Mouse (Mus musculus) ES-Bruce4 (cell line): ENCODE data around the gene Ick. TPM values are rescaled to one million over a fixed set of nuclear protein-coding genes. Genes with fewer than 3 reads are reported as not detected.

Source experiments
- H3K27ac ChIP-seq: 2 replicates; pipeline ENCODE4 v1.5.1; 2012; ENCODE audit warnings: low read length, inconsistent platforms; ENCODE audit not compliant: insufficient read depth
- H3K27me3 ChIP-seq: 2 replicates; pipeline ENCODE4 v1.6.1; 2012; ENCODE audit warnings: mild to moderate bottlenecking, low read length, inconsistent platforms; ENCODE audit not compliant: control insufficient read depth, poor library complexity, insufficient read depth, severe bottlenecking
- H3K36me3 ChIP-seq: 2 replicates; pipeline ENCODE4 v1.6.1; 2012; ENCODE audit warnings: inconsistent platforms, mild to moderate bottlenecking, low read length, moderate library complexity; ENCODE audit not compliant: control insufficient read depth, poor library complexity, insufficient read depth, severe bottlenecking
- H3K4me1 ChIP-seq: one replicate; pipeline ENCODE4 v1.8.1; 2011; ENCODE audit warnings: low read length; ENCODE audit not compliant: control insufficient read depth, insufficient read depth
- H3K4me3 ChIP-seq: 2 replicates; pipeline ENCODE4 v1.5.1; 2011; ENCODE audit warnings: low read depth, mild to moderate bottlenecking, low read length
- H3K9ac ChIP-seq: 2 replicates; pipeline ENCODE4 v1.6.1; 2012; ENCODE audit warnings: low read depth, mild to moderate bottlenecking, inconsistent platforms; ENCODE audit not compliant: poor library complexity, severe bottlenecking
- H3K9me3 ChIP-seq: replicated peaks from 2 replicates; pipeline ENCODE4 v1.6.1; 2012; ENCODE audit warnings: mild to moderate bottlenecking, low read length, inconsistent platforms; ENCODE audit not compliant: control insufficient read depth, poor library complexity, insufficient read depth, severe bottlenecking
- CTCF ChIP-seq: IDR thresholded peaks from one replicate; pipeline ENCODE4 v1.8.1; 2011; ENCODE audit warnings: low read depth, low read length
- EP300 ChIP-seq: IDR thresholded peaks from 2 replicates; pipeline ENCODE4 v1.6.1; 2011; ENCODE audit warnings: low read depth, low read length; ENCODE audit not compliant: insufficient read depth
- POLR2A ChIP-seq: IDR thresholded peaks from one replicate; pipeline ENCODE4 v1.8.1; 2011; ENCODE audit warnings: low read length; ENCODE audit not compliant: insufficient read depth
- polyA plus RNA-seq: library from polyadenylated mRNA; stranded (reverse); fragments of >200 nt; gene quantifications from 2 replicates; pipeline ENCODE4 v1.2.4, GENCODE M21; 2011; ENCODE audit warnings: low read depth; ENCODE audit not compliant: missing spikeins, insufficient read depth, insufficient read length

Gene Ick
- polyA plus RNA-seq, 1 experiment: 17.5 TPM

- peak overlapping the region; percentile 59 for H3K4me3 ChIP-seq
- no peaks in the 10 kb centered on the region for H3K27me3 ChIP-seq
- H3K27ac ChIP-seq: peak overlapping the region; percentile 39
- H3K36me3 ChIP-seq: peaks cover 14% of the 10 kb centered on the region
- H3K9ac ChIP-seq: peak overlapping the region; percentile 81
- H3K9me3 ChIP-seq: no peaks in the 10 kb centered on the region
- H3K4me1 ChIP-seq: peaks cover 7% of the 10 kb centered on the region
- TF ChIP-seq EP300 (no peak), POLR2A (no peak), CTCF (no peak)
Measured at GRCm38 (mm10) chr9:78193902-78194597, 85.1 kb downstream of the Ick start.

DNA sequence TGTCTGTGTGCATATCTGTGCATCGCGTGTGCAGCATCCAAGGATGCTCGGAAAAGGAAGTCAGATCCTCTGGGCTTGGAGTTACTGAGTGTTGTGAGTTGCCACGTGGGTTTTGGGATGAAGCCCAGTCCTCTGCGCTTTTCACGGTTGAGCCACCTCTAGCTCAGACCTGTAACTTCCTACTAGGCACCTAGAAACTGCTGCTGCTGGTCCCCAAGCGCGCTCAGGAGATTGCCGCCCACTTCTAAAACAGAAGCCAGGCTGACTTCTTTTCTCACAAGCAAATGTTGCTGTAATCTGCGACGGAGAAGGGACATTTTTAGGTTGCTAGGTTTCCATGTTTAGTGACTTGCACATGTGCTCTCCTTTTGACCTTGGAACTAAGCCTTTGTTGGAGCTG is 86.0 kb downstream of the Ick start:
- Histone ChIP-seq H3K9me3 (no peaks in the 10 kb centered on the region), H3K9ac (peak overlapping the region; percentile 65), H3K4me3 (peak overlapping the region; percentile 35), H3K36me3 (peaks cover 23% of the 10 kb centered on the region), H3K27ac (peak overlapping the region; percentile 61), H3K27me3 (no peaks in the 10 kb centered on the region), H3K4me1 (peaks cover 4% of the 10 kb centered on the region)
- no peak for TF ChIP-seq POLR2A
- no peak for TF ChIP-seq CTCF
- no peak for TF ChIP-seq EP300

GRCm38 (mm10) chr9:78197801-78198200 is 88.8 kb downstream of the Ick start:
- Histone ChIP-seq H3K27me3 (no peaks in the 10 kb centered on the region), H3K4me1 (peaks cover 4% of the 10 kb centered on the region), H3K4me3 (no peak overlapping the region), H3K9ac (no peak overlapping the region), H3K9me3 (no peaks in the 10 kb centered on the region), H3K36me3 (peaks cover 50% of the 10 kb centered on the region), H3K27ac (no peak overlapping the region)
- TF ChIP-seq POLR2A (no peak), CTCF (no peak), EP300 (no peak)

DNA sequence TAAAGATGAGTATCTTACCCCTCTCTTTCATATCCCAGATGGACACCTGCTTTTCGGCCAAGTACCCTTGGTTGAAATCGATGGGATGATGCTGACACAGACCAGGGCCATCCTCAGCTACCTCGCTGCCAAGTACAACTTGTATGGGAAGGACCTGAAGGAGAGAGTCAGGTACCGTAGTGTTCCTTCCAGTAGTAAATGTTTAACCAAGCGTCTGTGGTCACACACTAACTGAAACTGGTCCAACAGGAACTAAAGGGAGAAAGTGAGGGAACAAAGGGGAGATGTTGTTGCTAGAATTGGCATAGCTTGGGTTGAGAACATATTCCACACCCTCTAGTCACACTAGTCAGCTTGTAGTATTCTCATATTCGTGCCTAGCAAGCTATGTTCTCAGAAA is 95.2 kb downstream of the Ick start:
- Histone ChIP-seq H3K36me3 (peaks cover 90% of the 10 kb centered on the region), H3K9me3 (no peaks in the 10 kb centered on the region), H3K4me3 (no peak overlapping the region), H3K4me1 (no peaks in the 10 kb centered on the region), H3K9ac (no peak overlapping the region), H3K27ac (no peak overlapping the region), H3K27me3 (no peaks in the 10 kb centered on the region)
- no peak for TF ChIP-seq EP300
- TF ChIP-seq CTCF: no peak
- no peak for TF ChIP-seq POLR2A

- Histone ChIP-seq H3K9ac (no peak overlapping the region), H3K36me3 (peaks cover 57% of the 10 kb centered on the region), H3K27me3 (no peaks in the 10 kb centered on the region), H3K4me3 (no peak overlapping the region), H3K9me3 (no peaks in the 10 kb centered on the region), H3K4me1 (no peaks in the 10 kb centered on the region), H3K27ac (no peak overlapping the region)
- no peak for TF ChIP-seq EP300
- no peak for TF ChIP-seq CTCF
- no peak for TF ChIP-seq POLR2A
Measured at GRCm38 (mm10) chr9:78208956-78209355, 100.0 kb downstream of the Ick start.

GRCm38 (mm10) chr9:78210079-78210478 is 101.1 kb downstream of the Ick start:
- Histone ChIP-seq H3K9ac (no peak overlapping the region), H3K36me3 (peaks cover 47% of the 10 kb centered on the region), H3K9me3 (no peaks in the 10 kb centered on the region), H3K27me3 (no peaks in the 10 kb centered on the region), H3K4me3 (no peak overlapping the region), H3K27ac (no peak overlapping the region), H3K4me1 (no peaks in the 10 kb centered on the region)
- TF ChIP-seq POLR2A: no peak
- no peak for TF ChIP-seq CTCF
- TF ChIP-seq EP300: no peak
